Mouse (Mus musculus) brain, embryonic 14.5 days (tissue): ENCODE data around the gene Hoxb1. TPM values are rescaled to one million over a fixed set of nuclear protein-coding genes. Genes with fewer than 3 reads are reported as not detected.
A peak's percentile ranks its signal among the peaks of the same experiment; 100 is the strongest.

ENCODE experiments used
- DNase-seq: peaks from one replicate; pipeline ENCODE4 v3.0.0-alpha.2; 2011; ENCODE audit warnings: low read depth
- CTCF ChIP-seq: fragments of 200-500 bp; IDR thresholded peaks from 2 replicates; pipeline ENCODE4 v1.5.1; 2012; ENCODE audit warnings: inconsistent platforms, mild to moderate bottlenecking, moderate library complexity, borderline replicate concordance; ENCODE audit not compliant: insufficient read depth, insufficient read length; ENCODE audit errors: extremely low read depth
- POLR2A ChIP-seq: fragments of 200-500 bp; IDR thresholded peaks from 2 replicates; pipeline ENCODE4 v1.6.1; 2012; ENCODE audit warnings: mild to moderate bottlenecking, inconsistent platforms, borderline replicate concordance; ENCODE audit not compliant: poor library complexity, insufficient read depth, insufficient read length, severe bottlenecking; ENCODE audit errors: extremely low read depth
- polyA plus RNA-seq: library from polyadenylated mRNA; depleted of rRNA; stranded (reverse); fragments of >200 nt; gene quantifications from 2 replicates; pipeline ENCODE4 v1.2.3, GENCODE M21; 2012

Gene Hoxb1
- polyA plus RNA-seq, 1 experiment, result 0.04 TPM

GRCm38 (mm10) chr11:96337026-96337425 lies 28.5 kb upstream of the Hoxb1 start:
- no peak for DNase-seq
- TF ChIP-seq POLR2A (no peak), CTCF (no peak)

GRCm38 (mm10) chr11:96338957-96339855 lies 26.3 kb upstream of the Hoxb1 start:
- DNase-seq, result no peak
- TF ChIP-seq POLR2A (no peak), CTCF (no peak)

- DNase-seq, result no peak
- TF ChIP-seq CTCF (no peak), POLR2A (no peak)
Observed at GRCm38 (mm10) chr11:96340698-96341365, 24.7 kb upstream of the Hoxb1 start.

GRCm38 (mm10) chr11:96341701-96342575 lies 23.6 kb upstream of the Hoxb1 start:
- TF ChIP-seq CTCF (0 out of 2 replicates have a peak, but pooled peaks have one; percentile 8), POLR2A (no peak)
- DNase-seq, result no peak

- TF ChIP-seq POLR2A (no peak), CTCF (no peak)
- no peak for DNase-seq
Observed at GRCm38 (mm10) chr11:96342576-96342930, 23.0 kb upstream of the Hoxb1 start.

GRCm38 (mm10) chr11:96343206-96343745 lies 22.3 kb upstream of the Hoxb1 start:
- no peak for TF ChIP-seq POLR2A
- TF ChIP-seq CTCF, result no peak
- DNase-seq, result no peak

- no peak for DNase-seq
- TF ChIP-seq POLR2A, result no peak
- no peak for TF ChIP-seq CTCF
Observed at GRCm38 (mm10) chr11:96344061-96344877, 21.3 kb upstream of the Hoxb1 start.

- TF ChIP-seq CTCF (no peak), POLR2A (no peak)
Observed at GRCm38 (mm10) chr11:96344878-96345159, 20.7 kb upstream of the Hoxb1 start.

GRCm38 (mm10) chr11:96345220-96345892 lies 20.2 kb upstream of the Hoxb1 start:
- no peak for DNase-seq
- TF ChIP-seq POLR2A, result no peak
- TF ChIP-seq CTCF, result no peak

More at GRCm38 (mm10) chr11:96344878-96345159, 20.7 kb upstream of the Hoxb1 start:
- no peak for DNase-seq

GRCm38 (mm10) chr11:96345893-96346806 lies 19.4 kb upstream of the Hoxb1 start:
- DNase-seq, result no peak
- TF ChIP-seq POLR2A, result no peak
- TF ChIP-seq CTCF, result no peak
